Mouse (Mus musculus) embryonic facial prominence, embryonic 11.5 days (tissue): ENCODE data around the gene Sh3glb1. TPM values are rescaled to one million over a fixed set of nuclear protein-coding genes. Genes with fewer than 3 reads are reported as not detected.
"Not testable (repeated sequence)": the region's sequence is repeated elsewhere in the genome, so short reads cannot be mapped to it uniquely, and the experiment has no call there.

ENCODE experiments used
- ATAC-seq: fragments of 200-750 bp; cut with Nextera tagmentation; replicated peaks from 2 replicates; pipeline ENCODE4 v1.8.0; 2017; ENCODE audit warnings: low read depth; ENCODE audit not compliant: insufficient number of reproducible peaks, low FRiP score, low TSS enrichment
- DNase-seq: peaks from one replicate; pipeline ENCODE4 v3.0.0-alpha.2; 2015; ENCODE audit warnings: low spot score
- H3K27ac ChIP-seq: fragments of 300-500 bp; sonication (generic); replicated peaks from 2 replicates; pipeline ENCODE4 v1.5.1; 2014; ENCODE audit warnings: mild to moderate bottlenecking, low read depth, low read length, control low read depth
- H3K27me3 ChIP-seq: fragments of 300-500 bp; sonication (generic); 2 replicates; pipeline ENCODE4 v1.6.1; 2014; ENCODE audit warnings: mild to moderate bottlenecking, low read length, moderate library complexity, mixed read lengths; ENCODE audit not compliant: control insufficient read depth, insufficient read depth
- H3K36me3 ChIP-seq: fragments of 300-500 bp; sonication (generic); replicated peaks from 2 replicates; pipeline ENCODE4 v1.6.1; 2014; ENCODE audit warnings: low read depth, mild to moderate bottlenecking, low read length, moderate library complexity, mixed read lengths; ENCODE audit not compliant: control insufficient read depth, insufficient read depth
- H3K4me1 ChIP-seq: fragments of 300-500 bp; sonication (generic); 2 replicates; pipeline ENCODE4 v1.6.1; 2014; ENCODE audit warnings: low read length, mixed read lengths; ENCODE audit not compliant: control insufficient read depth, insufficient read depth
- H3K4me2 ChIP-seq: fragments of 300-500 bp; sonication (generic); 2 replicates; pipeline ENCODE4 v1.6.1; 2014; ENCODE audit warnings: low read depth, mild to moderate bottlenecking, control low read depth, low read length, moderate library complexity
- H3K4me3 ChIP-seq: fragments of 300-500 bp; sonication (generic); 2 replicates; pipeline ENCODE4 v1.5.1; 2014; ENCODE audit warnings: low read depth, low read length, control low read depth
- H3K9ac ChIP-seq: fragments of 300-500 bp; sonication (generic); replicated peaks from 2 replicates; pipeline ENCODE4 v1.6.1; 2014; ENCODE audit warnings: mild to moderate bottlenecking, control low read depth, low read length
- H3K9me3 ChIP-seq: fragments of 300-500 bp; sonication (generic); replicated peaks from 2 replicates; pipeline ENCODE4 v1.6.1; 2016; ENCODE audit warnings: mild to moderate bottlenecking, low read length, inconsistent platforms, mixed read lengths; ENCODE audit not compliant: control insufficient read depth
- WGBS: fragments of 180-500 bp; shearing (Covaris S2); extraction: QIAGEN DNeasy Blood & Tissue Kit; methylation state at CpG from one replicate; pipeline ENCODE4 v1.1.7; 2014; 5-methylcytosine and 5-hydroxymethylcytosine counted together
- polyA plus RNA-seq: library from polyadenylated mRNA; unstranded; fragments of >200 nt; fragmentation: Nextera tagmentation; extraction: Ambion mirVana; gene quantifications from 2 replicates; pipeline ENCODE4 v1.2.1, GENCODE M21; 2014

Gene Sh3glb1
- polyA plus RNA-seq, 1 experiment from 2014 or later = 87.9 TPM

GRCm38 (mm10) chr3:144749062-144749963 is 29.2 kb upstream of the Sh3glb1 start:
- not testable (repeated sequence) for H3K9me3 ChIP-seq, H3K27me3 ChIP-seq, H3K4me2 ChIP-seq, H3K4me3 ChIP-seq, H3K4me1 ChIP-seq, H3K9ac ChIP-seq, H3K36me3 ChIP-seq, ATAC-seq, H3K27ac ChIP-seq, DNase-seq
- 66% methylated on average over 18 of the region's 21 CpGs for WGBS

- not testable (repeated sequence) for H3K36me3 ChIP-seq, H3K9me3 ChIP-seq, H3K27ac ChIP-seq, H3K4me3 ChIP-seq, H3K4me2 ChIP-seq, H3K9ac ChIP-seq, H3K27me3 ChIP-seq, ATAC-seq, DNase-seq, H3K4me1 ChIP-seq
- WGBS = 66% methylated on average over 3 of the region's 3 CpGs
Measured at GRCm38 (mm10) chr3:144747706-144748105, 27.6 kb upstream of the Sh3glb1 start.

GRCm38 (mm10) chr3:144738396-144738795 is 18.3 kb upstream of the Sh3glb1 start:
- not testable (repeated sequence) for H3K4me1 ChIP-seq, ATAC-seq, H3K4me3 ChIP-seq, H3K9me3 ChIP-seq, H3K27ac ChIP-seq, H3K9ac ChIP-seq, H3K27me3 ChIP-seq, H3K36me3 ChIP-seq, DNase-seq, H3K4me2 ChIP-seq
- 75% methylated on average over 24 of the region's 24 CpGs for WGBS

- no peaks in the 10 kb centered on the region for H3K27me3 ChIP-seq
- ATAC-seq (no peak), DNase-seq (peak; percentile 38)
- no peaks in the 10 kb centered on the region for H3K4me1 ChIP-seq
- 23% methylated on average over 9 of the region's 9 CpGs for WGBS
- H3K4me3 ChIP-seq = no peak overlapping the region
- H3K27ac ChIP-seq = no peak overlapping the region
- H3K4me2 ChIP-seq = no peak overlapping the region
- no peak overlapping the region for H3K9ac ChIP-seq
- no peaks in the 10 kb centered on the region for H3K9me3 ChIP-seq
- H3K36me3 ChIP-seq = no peaks in the 10 kb centered on the region
Measured at GRCm38 (mm10) chr3:144736831-144737230, 16.7 kb upstream of the Sh3glb1 start.

GRCm38 (mm10) chr3:144723455-144723854 is 3.3 kb upstream of the Sh3glb1 start:
- DNase-seq = peak; percentile 47
- H3K4me3 ChIP-seq = no peak overlapping the region
- 47% methylated on average over 4 of the region's 4 CpGs for WGBS

GRCm38 (mm10) chr3:144722566-144722965 is 2.4 kb upstream of the Sh3glb1 start:
- not testable (repeated sequence) for DNase-seq

More at GRCm38 (mm10) chr3:144723455-144723854, 3.3 kb upstream of the Sh3glb1 start:
- Histone ChIP-seq H3K4me2 (no peak overlapping the region), H3K27ac (no peak overlapping the region), H3K9me3 (no peaks in the 10 kb centered on the region), H3K4me1 (peaks cover 2% of the 10 kb centered on the region; the same call in 1 of the 2 replicates), H3K9ac (no peak overlapping the region), H3K27me3 (no peaks in the 10 kb centered on the region), H3K36me3 (no peaks in the 10 kb centered on the region)
- no peak for ATAC-seq

GRCm38 (mm10) chr3:144721860-144722256 is 1.7 kb upstream of the Sh3glb1 start:
- Histone ChIP-seq H3K27ac (no peak overlapping the region), H3K36me3 (no peaks in the 10 kb centered on the region), H3K27me3 (no peaks in the 10 kb centered on the region), H3K4me3 (no peak overlapping the region), H3K9me3 (no peaks in the 10 kb centered on the region), H3K4me2 (no peak overlapping the region), H3K4me1 (peaks cover 2% of the 10 kb centered on the region; the same call in 1 of the 2 replicates), H3K9ac (no peak overlapping the region)
- no peak for ATAC-seq
- DNase-seq = no peak
- 90% methylated on average over 9 of the region's 9 CpGs for WGBS

More at GRCm38 (mm10) chr3:144722566-144722965, 2.4 kb upstream of the Sh3glb1 start:
- H3K4me3 ChIP-seq, H3K27me3 ChIP-seq, H3K36me3 ChIP-seq, H3K4me1 ChIP-seq, H3K9ac ChIP-seq, H3K9me3 ChIP-seq, H3K27ac ChIP-seq, H3K4me2 ChIP-seq, ATAC-seq: not testable (repeated sequence)
- 87% methylated on average over 3 of the region's 3 CpGs for WGBS
